Mouse (Mus musculus) lung, embryonic 16.5 days (tissue): ENCODE measurements around the gene Kcnn3. TPM values are rescaled to one million over a fixed set of nuclear protein-coding genes. Genes with fewer than 3 reads are reported as not detected.

ENCODE experiments used
- ATAC-seq: fragments of 200-750 bp; cut with Nextera tagmentation; 2 replicates; pipeline ENCODE4 v1.8.0; 2017; ENCODE audit warnings: low read depth, mild to moderate bottlenecking, moderate library complexity
- H3K27ac ChIP-seq: fragments of 300-500 bp; sonication (generic); 2 replicates; pipeline ENCODE4 v1.5.1; 2014; ENCODE audit warnings: mild to moderate bottlenecking, control low read depth, low read length
- H3K27me3 ChIP-seq: fragments of 300-500 bp; sonication (generic); 2 replicates; pipeline ENCODE4 v1.6.1; 2014; ENCODE audit warnings: low read depth, low read length, mixed read lengths; ENCODE audit not compliant: control insufficient read depth, insufficient read depth
- H3K36me3 ChIP-seq: fragments of 300-500 bp; sonication (generic); 2 replicates; pipeline ENCODE4 v1.6.1; 2014; ENCODE audit warnings: low read length; ENCODE audit not compliant: control insufficient read depth, insufficient read depth
- H3K4me1 ChIP-seq: fragments of 300-500 bp; sonication (generic); replicated peaks from 2 replicates; pipeline ENCODE4 v1.6.1; 2014; ENCODE audit warnings: low read length, mixed read lengths; ENCODE audit not compliant: control insufficient read depth, insufficient read depth
- H3K4me2 ChIP-seq: fragments of 300-500 bp; sonication (generic); 2 replicates; pipeline ENCODE4 v1.6.1; 2014; ENCODE audit warnings: low read depth, low read length, control low read depth
- H3K4me3 ChIP-seq: fragments of 300-500 bp; sonication (generic); 2 replicates; pipeline ENCODE4 v1.5.1; 2014; ENCODE audit warnings: mild to moderate bottlenecking, low read length, control low read depth
- H3K9ac ChIP-seq: fragments of 300-500 bp; sonication (generic); 2 replicates; pipeline ENCODE4 v1.6.1; 2014; ENCODE audit warnings: low read length, control low read depth
- H3K9me3 ChIP-seq: fragments of 300-500 bp; sonication (generic); 2 replicates; pipeline ENCODE4 v1.6.1; 2016; ENCODE audit warnings: low read length; ENCODE audit not compliant: control insufficient read depth
- WGBS: fragments of 180-500 bp; shearing (Covaris S2); extraction: QIAGEN DNeasy Blood & Tissue Kit; methylation state at CpG from one replicate; pipeline ENCODE4 v1.1.7; 2014; 5-methylcytosine and 5-hydroxymethylcytosine counted together
- polyA plus RNA-seq: library from polyadenylated mRNA; unstranded; fragments of >200 nt; fragmentation: Nextera tagmentation; extraction: Ambion mirVana; gene quantifications from 2 replicates; pipeline ENCODE4 v1.2.1, GENCODE M21; 2015

Gene Kcnn3
- polyA plus RNA-seq, 1 experiment from 2014 or later: 0.68 TPM

DNA sequence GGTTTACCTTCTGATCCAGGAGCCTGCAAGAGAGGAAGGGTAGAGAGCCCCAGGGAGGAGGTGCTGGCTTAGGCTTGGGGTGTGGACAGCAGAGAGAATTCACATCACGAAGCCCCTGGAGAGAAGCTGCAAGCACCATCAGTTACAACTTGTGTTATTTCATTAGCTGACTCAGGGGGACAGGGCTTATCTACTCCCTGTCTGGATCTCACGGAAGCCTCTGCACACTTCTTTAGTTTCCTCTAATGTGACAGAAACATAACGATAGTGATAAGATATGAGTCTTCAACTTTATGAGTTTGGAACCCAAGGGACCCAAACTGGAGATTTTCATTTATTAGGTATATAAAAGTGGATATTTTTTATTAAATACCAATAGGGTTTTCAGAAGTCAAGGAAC lies 50.4 kb downstream of the Kcnn3 start:
- no peaks in the 10 kb centered on the region for H3K9me3 ChIP-seq
- H3K36me3 ChIP-seq: no peaks in the 10 kb centered on the region
- WGBS: 19% methylated on average over 3 of the region's 3 CpGs
- H3K4me1 ChIP-seq: no peaks in the 10 kb centered on the region
- H3K27ac ChIP-seq: no peak overlapping the region
- no peaks in the 10 kb centered on the region; the same call in 1 of the 2 replicates for H3K27me3 ChIP-seq
- no peak overlapping the region for H3K4me2 ChIP-seq
- no peak overlapping the region for H3K4me3 ChIP-seq
- H3K9ac ChIP-seq: no peak overlapping the region
- no peak for ATAC-seq

DNA sequence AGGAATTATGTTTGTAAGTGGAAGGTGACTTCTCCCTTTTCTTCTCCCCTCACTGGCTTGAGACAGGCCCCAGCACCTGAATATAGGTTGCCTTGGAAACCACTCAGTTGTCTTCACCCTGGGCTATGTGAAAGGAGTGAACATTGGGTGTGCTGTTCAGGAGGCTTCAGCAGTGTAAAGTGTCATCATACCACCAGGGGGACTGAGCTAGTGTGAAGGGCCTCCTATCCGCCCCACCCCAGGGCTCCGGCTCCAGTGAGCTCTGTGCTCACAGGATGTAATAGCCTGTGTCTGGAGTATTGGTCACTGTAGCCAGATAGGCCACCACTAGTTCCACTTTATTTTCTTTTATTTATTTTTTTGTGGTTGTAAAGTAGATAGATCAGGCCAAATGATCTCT lies 54.3 kb downstream of the Kcnn3 start:
- peak; percentile 60; the same call in 1 of the 2 replicates for ATAC-seq
- no peak overlapping the region for H3K4me2 ChIP-seq

DNA sequence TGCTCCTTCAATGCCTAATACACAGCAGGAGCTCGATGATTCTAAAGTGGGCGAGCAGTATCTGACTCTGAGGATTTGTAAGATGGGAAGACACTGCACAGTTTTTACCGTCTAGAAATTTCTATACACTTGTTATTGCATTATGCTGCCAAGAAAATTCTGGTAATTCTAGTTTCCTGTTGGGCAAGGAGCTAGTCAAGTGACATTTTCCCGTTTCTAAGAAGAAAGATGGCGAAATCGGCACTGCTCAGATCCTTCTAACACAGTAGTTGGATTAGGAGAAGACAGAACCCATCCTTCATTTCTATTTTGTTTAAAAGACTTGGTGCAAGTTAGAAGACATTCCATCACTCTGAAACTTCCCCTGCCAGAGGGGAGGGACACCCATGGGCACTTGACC lies 56.4 kb downstream of the Kcnn3 start:
- 83% methylated on average over 6 of the region's 6 CpGs for WGBS
- Histone ChIP-seq H3K27ac (no peak overlapping the region), H3K9ac (no peak overlapping the region), H3K27me3 (no peaks in the 10 kb centered on the region), H3K9me3 (0 out of 2 replicates have a peak, but pooled peaks cover 2% of the 10 kb centered on the region), H3K4me1 (no peaks in the 10 kb centered on the region; the same call in 1 of the 2 replicates), H3K4me2 (no peak overlapping the region), H3K4me3 (no peak overlapping the region), H3K36me3 (no peaks in the 10 kb centered on the region)
- ATAC-seq: no peak

More for the DNA sequence above, 54.3 kb downstream of the Kcnn3 start:
- no peaks in the 10 kb centered on the region; the same call in 1 of the 2 replicates for H3K27me3 ChIP-seq
- no peaks in the 10 kb centered on the region for H3K36me3 ChIP-seq
- H3K9ac ChIP-seq: no peak overlapping the region
- WGBS: 51% methylated on average over 2 of the region's 2 CpGs
- H3K27ac ChIP-seq: no peak overlapping the region
- 0 out of 2 replicates have a peak, but pooled peaks cover 2% of the 10 kb centered on the region for H3K9me3 ChIP-seq
- no peaks in the 10 kb centered on the region; the same call in 1 of the 2 replicates for H3K4me1 ChIP-seq
- H3K4me3 ChIP-seq: no peak overlapping the region

DNA sequence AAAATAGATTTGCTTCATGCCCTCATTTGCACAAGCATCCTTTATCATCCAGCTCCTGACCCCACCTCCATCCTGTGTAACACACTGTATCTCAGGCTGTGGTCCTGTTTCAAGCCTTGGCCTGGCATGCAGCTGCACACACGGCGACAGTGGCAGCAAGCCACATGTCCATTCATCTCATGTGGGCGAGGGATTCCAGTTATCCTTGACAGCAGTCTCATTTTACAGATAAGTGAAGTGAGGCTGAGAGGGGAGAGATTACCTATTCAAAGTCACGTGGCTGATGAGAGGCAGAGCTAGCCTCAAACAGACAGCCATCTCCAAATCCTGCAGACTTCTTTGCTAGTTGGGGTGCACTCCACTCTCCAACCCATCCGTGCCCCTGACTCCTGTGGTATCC lies 57.2 kb downstream of the Kcnn3 start:
- Histone ChIP-seq H3K9ac (no peak overlapping the region), H3K4me2 (no peak overlapping the region), H3K4me3 (no peak overlapping the region), H3K4me1 (no peaks in the 10 kb centered on the region; the same call in 1 of the 2 replicates), H3K27ac (no peak overlapping the region), H3K9me3 (0 out of 2 replicates have a peak, but pooled peaks cover 2% of the 10 kb centered on the region), H3K27me3 (no peaks in the 10 kb centered on the region), H3K36me3 (no peaks in the 10 kb centered on the region)
- WGBS: 59% methylated on average over 5 of the region's 5 CpGs
- no peak for ATAC-seq

DNA sequence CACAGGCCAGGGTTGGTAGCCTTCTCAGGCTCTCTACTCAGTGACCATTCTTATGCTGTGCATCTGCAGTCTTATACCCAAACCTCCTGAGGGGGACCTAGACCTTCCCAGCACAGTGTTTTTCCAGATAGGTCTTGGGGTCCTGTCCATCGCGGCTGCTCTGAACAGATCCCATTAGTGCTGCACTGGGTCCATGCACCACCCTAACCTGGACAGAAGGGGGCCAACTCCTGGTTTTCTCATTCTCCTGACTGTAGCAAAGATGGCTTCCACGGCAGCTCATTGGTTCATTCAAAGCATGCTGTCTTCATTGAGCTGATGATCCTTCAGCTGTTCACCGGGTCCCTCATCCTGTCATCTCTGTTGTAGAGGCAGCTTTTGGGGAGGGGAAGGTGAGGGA lies 58.1 kb downstream of the Kcnn3 start:
- Histone ChIP-seq H3K27ac (no peak overlapping the region), H3K4me2 (no peak overlapping the region), H3K9me3 (0 out of 2 replicates have a peak, but pooled peaks cover 2% of the 10 kb centered on the region), H3K4me3 (no peak overlapping the region), H3K36me3 (no peaks in the 10 kb centered on the region), H3K27me3 (no peaks in the 10 kb centered on the region), H3K4me1 (no peaks in the 10 kb centered on the region; the same call in 1 of the 2 replicates), H3K9ac (no peak overlapping the region)
- ATAC-seq: no peak
- 77% methylated on average over 4 of the region's 4 CpGs for WGBS

DNA sequence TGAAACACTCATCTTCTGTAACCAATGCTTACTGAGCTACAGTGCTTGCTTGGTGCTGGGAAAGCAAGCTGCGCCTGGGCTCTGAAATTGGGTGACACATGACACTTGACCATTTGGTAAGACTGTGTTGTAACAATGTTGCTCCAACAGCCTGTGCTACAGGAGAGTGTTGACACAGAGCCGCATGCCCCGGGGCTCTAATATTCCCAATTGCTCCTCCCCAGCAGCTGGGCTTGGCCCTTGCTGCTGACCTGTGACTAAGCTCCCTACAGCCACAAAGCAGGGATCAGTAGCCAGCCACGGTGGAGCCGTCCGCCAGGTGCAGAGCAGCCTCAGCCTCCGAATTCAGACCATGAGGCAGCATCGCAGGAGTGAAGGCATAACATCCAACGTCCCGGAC lies 58.8 kb downstream of the Kcnn3 start:
- WGBS: 29% methylated on average over 10 of the region's 10 CpGs
- Histone ChIP-seq H3K36me3 (no peaks in the 10 kb centered on the region), H3K9ac (no peak overlapping the region), H3K4me1 (peaks cover under 1% of the 10 kb centered on the region; the same call in 1 of the 2 replicates), H3K9me3 (0 out of 2 replicates have a peak, but pooled peaks cover 2% of the 10 kb centered on the region), H3K27me3 (no peaks in the 10 kb centered on the region), H3K27ac (no peak overlapping the region), H3K4me3 (no peak overlapping the region), H3K4me2 (no peak overlapping the region)
- peak; percentile 47 for ATAC-seq

DNA sequence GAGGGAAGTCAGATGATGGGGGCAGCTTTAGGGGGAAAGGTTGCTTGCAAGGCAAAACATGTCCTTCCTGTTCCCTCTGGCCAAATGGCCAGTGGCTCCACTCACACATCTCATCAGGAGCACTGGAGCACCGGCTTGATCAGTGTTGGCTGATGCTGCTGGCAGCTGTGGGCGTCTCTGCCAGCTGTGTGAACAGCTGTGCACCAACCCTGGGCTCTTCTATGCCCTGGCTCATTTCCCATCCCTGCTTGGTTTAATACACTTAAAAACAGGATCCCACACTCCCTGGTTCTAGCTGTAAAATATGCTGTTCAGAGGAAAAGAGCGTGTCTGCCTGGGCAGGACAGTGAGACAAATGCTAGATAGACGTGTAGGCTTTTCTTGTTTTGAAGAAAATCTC lies 64.3 kb downstream of the Kcnn3 start:
- no peaks in the 10 kb centered on the region for H3K27me3 ChIP-seq
- ATAC-seq: peak; percentile 47; the same call in 1 of the 2 replicates
- WGBS: 40% methylated on average over 4 of the region's 4 CpGs
- peaks cover 5% of the 10 kb centered on the region; the same call in 1 of the 2 replicates for H3K4me1 ChIP-seq
- H3K4me2 ChIP-seq: no peak overlapping the region
- H3K36me3 ChIP-seq: no peaks in the 10 kb centered on the region
- no peak overlapping the region for H3K27ac ChIP-seq
- no peak overlapping the region for H3K9ac ChIP-seq
- H3K9me3 ChIP-seq: no peaks in the 10 kb centered on the region
- H3K4me3 ChIP-seq: no peak overlapping the region

DNA sequence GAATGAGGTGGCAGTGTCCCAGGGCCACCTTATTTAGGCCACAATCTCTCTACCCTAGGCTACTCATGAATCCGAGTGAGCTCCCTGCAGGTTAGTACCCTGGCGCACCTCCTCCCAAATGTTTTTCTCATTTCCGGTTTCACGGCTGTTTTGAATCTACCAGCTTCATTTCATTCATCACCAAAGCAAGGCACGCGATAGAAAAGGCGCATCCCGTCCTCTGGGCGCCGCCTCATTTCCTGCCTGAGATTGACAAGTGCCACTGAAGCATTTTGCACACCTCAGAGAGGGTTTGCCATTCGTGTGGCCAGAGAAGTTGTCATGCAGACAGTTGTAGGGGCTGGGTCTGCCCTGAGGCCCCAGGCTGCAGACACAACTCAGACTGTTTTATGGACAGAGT lies 68.5 kb downstream of the Kcnn3 start:
- WGBS: 77% methylated on average over 11 of the region's 11 CpGs
- Histone ChIP-seq H3K4me1 (peaks cover 11% of the 10 kb centered on the region), H3K9ac (no peak overlapping the region), H3K9me3 (no peaks in the 10 kb centered on the region), H3K4me3 (no peak overlapping the region), H3K36me3 (no peaks in the 10 kb centered on the region), H3K27me3 (no peaks in the 10 kb centered on the region; the same call in 1 of the 2 replicates), H3K27ac (no peak overlapping the region), H3K4me2 (no peak overlapping the region)
- ATAC-seq: no peak

DNA sequence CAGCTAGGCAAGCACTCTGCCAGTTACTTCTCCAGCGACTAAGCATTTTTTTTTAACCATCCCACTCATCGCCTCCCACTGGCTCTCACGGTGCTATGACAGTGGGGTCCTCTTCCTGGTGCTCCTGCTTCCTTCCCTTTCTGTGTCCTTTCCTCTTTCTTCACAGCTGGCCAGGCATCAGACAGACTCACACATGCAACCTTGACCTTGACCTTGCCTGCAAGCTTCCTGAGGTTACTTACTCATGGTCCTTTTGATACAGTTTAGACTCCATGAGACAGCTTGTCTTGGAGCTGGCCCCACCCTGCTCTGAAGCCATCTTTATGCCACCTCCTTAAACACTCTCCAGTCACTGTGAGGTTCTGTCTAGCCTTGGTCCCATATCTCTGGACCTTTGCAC lies 69.4 kb downstream of the Kcnn3 start:
- ATAC-seq: no peak
- no peaks in the 10 kb centered on the region for H3K9me3 ChIP-seq

More for the DNA sequence above, 69.4 kb downstream of the Kcnn3 start:
- Histone ChIP-seq H3K4me1 (peaks cover 6% of the 10 kb centered on the region), H3K27me3 (no peaks in the 10 kb centered on the region; the same call in 1 of the 2 replicates), H3K36me3 (no peaks in the 10 kb centered on the region), H3K27ac (no peak overlapping the region), H3K4me3 (no peak overlapping the region), H3K4me2 (no peak overlapping the region), H3K9ac (no peak overlapping the region)
- WGBS: 66% methylated on average over 3 of the region's 3 CpGs
